Mouse (Mus musculus): ENCODE measurements around the gene Elavl3.

Elavl3 gene

GRCm38 (mm10) chr9:22004546-22004945 lies 47.3 kb downstream of the Elavl3 start:
- DNase-seq (ENCODE audit: extremely low spot score, low read depth, low spot score), result no peak

GRCm38 (mm10) chr9:22003163-22003554 lies 48.7 kb downstream of the Elavl3 start:
- no peak for DNase-seq (ENCODE audit: extremely low spot score, low read depth, low spot score)

- DNase-seq (ENCODE audit: extremely low spot score, low read depth, low spot score), result peak; percentile 98
Measured at GRCm38 (mm10) chr9:22002194-22003162, 49.3 kb downstream of the Elavl3 start, which contains the start of the genes Ccdc151 and Prkcsh. TSS of gene Ccdc151 (minus strand) at chr9:22002634. TSS of gene Prkcsh (plus strand) at chr9:22002806.

GRCm38 (mm10) chr9:22001633-22002032 lies 50.2 kb downstream of the Elavl3 start:
- DNase-seq (ENCODE audit: extremely low spot score, low read depth, low spot score), result no peak

GRCm38 (mm10) chr9:22000296-22000695 lies 51.5 kb downstream of the Elavl3 start:
- no peak for DNase-seq (ENCODE audit: extremely low spot score, low read depth, low spot score)

GRCm38 (mm10) chr9:21996178-21996867 lies 55.5 kb downstream of the Elavl3 start:
- DNase-seq (ENCODE audit: extremely low spot score, low read depth, low spot score), result no peak

GRCm38 (mm10) chr9:21992227-21992626 lies 59.6 kb downstream of the Elavl3 start:
- no peak for DNase-seq (ENCODE audit: extremely low spot score, low read depth, low spot score)

GRCm38 (mm10) chr9:21989230-21990110 lies 62.4 kb downstream of the Elavl3 start, which contains the start of gene Rgl3:
TSS of gene Rgl3 (minus strand) at chr9:21989446.
- no peak for DNase-seq (ENCODE audit: extremely low spot score, low read depth, low spot score)

- DNase-seq (ENCODE audit: extremely low spot score, low read depth, low spot score), result no peak
Measured at GRCm38 (mm10) chr9:21988421-21989101, 63.3 kb downstream of the Elavl3 start.

- no peak for DNase-seq (ENCODE audit: extremely low spot score, low read depth, low spot score)
Measured at GRCm38 (mm10) chr9:21987592-21988342, 64.1 kb downstream of the Elavl3 start.

- DNase-seq (ENCODE audit: extremely low spot score, low read depth, low spot score), result no peak
Measured at GRCm38 (mm10) chr9:21983911-21984310, 67.9 kb downstream of the Elavl3 start.

- DNase-seq (ENCODE audit: extremely low spot score, low read depth, low spot score), result no peak
Measured at GRCm38 (mm10) chr9:21978398-21979128, 73.3 kb downstream of the Elavl3 start.

GRCm38 (mm10) chr9:21977972-21978371 lies 73.9 kb downstream of the Elavl3 start:
- no peak for DNase-seq (ENCODE audit: extremely low spot score, low read depth, low spot score)

GRCm38 (mm10) chr9:21977331-21977730 lies 74.5 kb downstream of the Elavl3 start:
- DNase-seq (ENCODE audit: extremely low spot score, low read depth, low spot score), result no peak

GRCm38 (mm10) chr9:21976626-21977175 lies 75.1 kb downstream of the Elavl3 start:
- DNase-seq (ENCODE audit: extremely low spot score, low read depth, low spot score), result no peak

- DNase-seq (ENCODE audit: extremely low spot score, low read depth, low spot score), result no peak
Measured at GRCm38 (mm10) chr9:21969304-21969703, 82.5 kb downstream of the Elavl3 start.

GRCm38 (mm10) chr9:21968883-21969282 lies 82.9 kb downstream of the Elavl3 start:
- no peak for DNase-seq (ENCODE audit: extremely low spot score, low read depth, low spot score)
